Mouse (Mus musculus) monocyte, adult 2 months (primary cell): Measurements from ENCODE around the gene Fam71a.

Experiments
- DNase-seq, 2 experiments: peaks; one replicate each; pipeline ENCODE4 v3.0.0; 2022; ENCODE audit warnings: low spot score in 2 of 2, low read depth in 1 of 2

The Fam71a gene

DNA sequence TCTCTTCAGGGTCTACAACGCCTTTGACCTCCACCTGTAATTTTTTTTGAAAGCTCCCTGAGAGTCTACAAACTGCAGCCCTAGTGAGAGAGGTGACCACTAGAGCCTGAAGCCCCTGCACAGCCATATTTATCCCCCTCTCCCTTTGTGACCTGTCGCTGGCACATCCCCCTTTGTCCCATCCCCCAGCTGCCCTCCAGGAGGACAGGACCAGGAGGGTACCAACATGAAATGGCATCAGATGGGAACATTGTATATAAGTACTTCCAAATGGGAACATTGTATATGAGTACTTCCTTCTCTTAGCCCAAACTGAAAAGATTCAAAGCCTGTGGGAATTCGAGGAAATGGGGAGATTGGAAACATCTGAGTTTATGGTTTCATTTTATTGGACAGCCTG, at the start of gene Fam71a:
Gene Fam71a (minus strand): TSS at position 101 of the 400 bp plus-strand sequence.
- no peak for DNase-seq

DNA sequence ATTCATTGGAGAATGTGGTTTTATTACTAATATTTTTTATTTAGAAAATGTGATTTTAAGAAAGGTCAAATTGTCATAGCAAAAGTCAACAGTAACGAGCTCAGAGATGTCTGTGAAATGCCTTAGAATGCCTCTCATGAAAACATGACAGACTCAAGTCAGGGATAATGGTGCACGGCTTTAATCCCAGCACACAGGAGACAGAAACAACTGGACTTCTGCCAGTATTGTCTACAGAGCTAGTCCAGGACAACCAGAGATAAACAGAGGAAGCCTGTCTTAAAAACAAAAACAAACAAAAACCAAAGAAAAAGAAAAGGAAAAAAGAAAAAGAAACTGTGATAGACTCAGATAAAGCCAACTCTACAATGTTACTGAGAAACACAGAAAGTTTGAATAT, 46.5 kb upstream of the Fam71a start:
- DNase-seq: no peak

DNA sequence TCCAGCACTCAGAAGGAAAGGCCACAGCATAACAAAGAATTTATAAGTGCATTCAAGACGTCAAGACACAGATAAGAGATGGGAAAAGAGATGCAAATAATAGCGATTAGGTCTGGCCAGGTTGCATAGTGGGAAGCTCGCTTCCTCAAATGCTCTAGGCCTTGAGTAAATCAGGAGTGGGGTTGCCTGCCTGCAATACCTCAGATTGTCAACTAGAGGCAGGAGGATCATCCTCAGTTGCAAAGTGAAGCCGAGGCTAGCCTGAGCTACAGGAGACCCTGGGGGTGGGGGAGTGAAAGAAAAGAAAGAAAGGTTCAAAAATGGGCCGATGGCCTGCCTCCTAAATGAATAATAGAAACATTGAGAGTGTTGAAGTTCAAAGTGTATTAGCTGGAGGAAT, 41.2 kb upstream of the Fam71a start:
- no peak for DNase-seq

- DNase-seq: no peak
These were observed 40.3 kb upstream of the Fam71a start for GRCm38 (mm10) chr1:191204876-191205275.

DNA sequence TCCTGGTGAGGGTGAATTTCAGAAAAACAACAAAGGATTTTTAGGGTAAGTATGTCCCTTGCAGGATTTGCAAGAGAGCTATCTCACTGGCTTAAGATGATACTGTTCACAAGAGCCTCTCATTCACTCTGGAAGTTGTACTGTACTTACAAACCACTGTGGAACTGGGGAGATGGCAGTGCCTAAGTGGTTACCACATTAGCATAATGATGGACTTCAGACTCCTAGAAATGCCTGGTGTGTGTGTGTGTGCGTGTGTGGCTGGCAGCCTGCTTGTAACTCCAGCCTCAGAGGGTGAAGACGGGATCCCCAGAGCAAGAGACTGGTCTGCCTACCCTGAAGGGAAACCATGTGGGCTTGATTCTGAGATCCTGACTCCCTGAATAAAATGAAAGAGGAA, 38.9 kb upstream of the Fam71a start:
- no peak for DNase-seq

DNA sequence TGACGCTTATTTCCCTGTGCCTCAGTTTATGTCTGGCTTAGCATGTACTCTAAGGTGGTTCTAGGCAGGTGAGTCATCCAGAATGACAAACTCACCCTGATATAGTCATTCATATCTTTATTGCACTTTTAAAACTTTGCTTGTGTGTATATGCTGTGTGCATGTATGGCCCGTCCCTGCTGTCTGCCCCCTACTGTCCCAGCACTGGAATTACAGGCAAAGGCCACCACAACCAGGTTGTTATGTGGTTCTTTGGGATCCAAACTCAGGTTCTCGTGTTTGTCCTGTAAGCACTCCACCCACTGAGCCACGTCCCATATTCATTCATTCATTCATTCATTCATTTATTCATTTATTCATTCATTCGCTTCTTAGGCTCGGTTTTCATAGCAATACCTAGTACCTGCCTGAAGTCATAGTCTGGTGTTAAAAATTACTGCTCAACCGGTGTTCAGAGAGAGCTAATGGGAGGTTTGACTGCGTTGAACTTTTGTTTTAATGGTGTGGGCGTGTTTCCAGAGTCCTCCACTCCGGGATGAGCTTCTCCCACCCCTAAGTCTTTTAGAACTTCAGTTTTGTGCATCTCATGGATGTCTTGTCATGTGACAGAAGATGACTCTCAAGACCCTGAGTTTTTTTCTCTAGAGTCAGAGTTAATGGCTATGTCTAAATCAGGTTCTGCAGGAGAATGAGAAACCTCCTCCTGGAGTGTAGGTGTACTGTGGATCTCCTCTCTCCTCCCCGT, 37.8 kb upstream of the Fam71a start:
- no peak for DNase-seq

DNA sequence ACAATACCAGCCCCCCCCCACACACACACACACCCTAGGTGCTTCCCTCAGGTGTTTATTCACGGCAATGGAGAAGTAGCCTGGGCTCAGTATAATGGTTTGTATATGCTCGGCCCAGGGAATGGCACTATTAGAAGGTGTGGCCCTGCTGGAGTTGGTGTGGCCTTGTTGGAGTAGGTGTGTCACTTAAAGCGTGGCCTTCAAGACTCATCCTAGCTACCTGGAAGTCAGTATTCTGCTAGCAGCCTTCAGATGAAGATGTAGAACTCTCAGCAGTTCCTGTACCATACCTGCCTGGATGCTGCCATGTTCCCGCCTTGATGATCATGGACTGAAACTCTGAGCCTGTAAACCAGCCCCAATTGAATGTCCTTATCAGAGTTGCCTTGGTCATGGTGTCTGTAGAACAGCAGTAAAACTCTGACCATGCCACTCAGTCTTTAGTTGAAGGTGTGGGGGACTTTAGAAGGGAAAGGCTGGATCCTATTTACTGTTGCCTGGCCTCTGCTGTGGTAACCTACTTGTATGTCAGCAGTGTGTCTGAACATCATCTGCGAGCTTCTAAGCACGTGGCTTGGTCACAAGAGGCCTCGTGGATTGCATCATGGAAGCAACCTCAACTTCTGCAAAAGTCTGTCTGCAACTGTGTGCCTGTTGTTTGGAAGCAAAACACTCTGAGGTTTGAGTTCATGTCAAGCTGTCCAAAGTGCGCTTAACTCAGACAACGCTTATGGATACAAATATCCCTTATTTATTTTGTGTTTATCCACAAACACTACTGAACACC, 36.4 kb upstream of the Fam71a start:
- peak; percentile 86 to 91 for DNase-seq

DNA sequence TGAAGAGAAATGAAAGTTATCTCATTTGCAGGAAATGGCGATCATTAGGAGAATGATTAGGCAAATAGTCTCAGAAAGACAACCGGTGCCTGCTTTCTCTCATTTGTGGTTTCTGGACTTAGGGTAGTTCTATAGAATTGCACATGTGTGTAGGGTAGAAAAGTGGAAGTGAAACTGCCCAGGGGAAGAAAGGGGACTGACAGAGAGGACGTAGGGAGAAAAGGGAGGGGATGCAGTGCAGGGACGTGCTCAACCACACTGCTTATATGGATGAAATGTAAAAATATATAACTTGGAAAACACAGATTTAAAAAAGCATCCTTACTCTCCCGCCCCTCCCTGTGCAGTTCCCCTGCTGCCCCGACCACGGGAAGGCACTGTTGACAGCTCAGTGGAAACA, 33.3 kb upstream of the Fam71a start:
- DNase-seq: peak; percentile 67 to 79

- DNase-seq: no peak
These were observed 31.4 kb upstream of the Fam71a start for GRCm38 (mm10) chr1:191196016-191196415.

DNA sequence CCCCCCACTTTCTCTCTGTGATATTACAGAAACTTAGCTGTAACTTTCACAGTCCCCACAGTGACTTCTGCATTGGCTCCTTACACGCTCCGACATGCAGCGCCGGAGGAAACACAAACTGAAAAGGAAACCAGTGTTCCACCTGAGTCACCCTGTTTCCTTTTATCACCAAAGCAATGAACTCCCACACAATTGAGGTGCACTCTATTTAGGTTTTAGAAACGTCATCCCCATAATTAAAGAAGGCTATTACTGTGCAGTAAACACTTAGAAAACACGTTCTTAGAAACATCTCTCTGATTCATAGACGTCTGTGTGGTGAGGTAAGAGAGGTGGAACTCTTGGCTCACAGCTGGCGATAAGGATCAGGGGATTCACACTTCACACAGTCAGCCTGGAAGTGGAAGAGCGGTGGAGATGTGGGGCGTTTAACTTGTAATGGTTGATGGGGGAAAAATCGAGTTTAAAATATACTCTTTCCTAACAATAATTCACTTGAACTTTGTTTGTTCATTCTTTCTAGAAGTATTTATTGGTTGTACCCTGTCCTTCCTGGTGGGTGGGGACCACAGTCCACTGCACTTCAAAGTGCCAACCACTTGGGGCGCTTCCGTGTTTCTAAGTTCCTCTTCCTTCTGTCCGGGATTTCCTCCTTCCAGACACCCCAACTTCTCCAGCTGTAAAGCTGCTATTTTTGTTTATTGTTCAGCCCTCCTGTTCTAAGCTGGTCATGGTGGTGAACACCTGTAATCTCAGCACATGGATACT, 29.2 kb upstream of the Fam71a start:
- DNase-seq: no peak

- DNase-seq: no peak
These were observed 28.1 kb upstream of the Fam71a start for GRCm38 (mm10) chr1:191192751-191193150.

DNA sequence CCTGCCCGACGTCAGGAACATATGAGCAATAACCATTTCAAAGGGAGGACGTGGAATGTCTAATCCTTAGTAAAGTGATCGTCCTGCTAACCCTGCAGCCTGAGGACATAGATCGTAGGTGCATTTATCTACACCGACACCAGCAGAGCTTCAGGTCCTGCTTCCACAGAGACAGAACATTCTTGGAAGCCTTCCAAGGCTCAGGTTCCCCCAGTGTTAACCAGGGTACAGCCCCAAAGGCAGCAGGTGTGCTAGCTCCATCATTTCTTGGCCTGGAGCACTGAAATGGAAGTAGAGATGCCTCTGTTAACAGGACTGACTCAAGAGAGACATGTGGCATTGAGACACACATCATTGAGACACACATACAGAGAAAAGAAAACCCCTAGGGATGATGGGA, 27.6 kb upstream of the Fam71a start:
- DNase-seq: no peak

DNA sequence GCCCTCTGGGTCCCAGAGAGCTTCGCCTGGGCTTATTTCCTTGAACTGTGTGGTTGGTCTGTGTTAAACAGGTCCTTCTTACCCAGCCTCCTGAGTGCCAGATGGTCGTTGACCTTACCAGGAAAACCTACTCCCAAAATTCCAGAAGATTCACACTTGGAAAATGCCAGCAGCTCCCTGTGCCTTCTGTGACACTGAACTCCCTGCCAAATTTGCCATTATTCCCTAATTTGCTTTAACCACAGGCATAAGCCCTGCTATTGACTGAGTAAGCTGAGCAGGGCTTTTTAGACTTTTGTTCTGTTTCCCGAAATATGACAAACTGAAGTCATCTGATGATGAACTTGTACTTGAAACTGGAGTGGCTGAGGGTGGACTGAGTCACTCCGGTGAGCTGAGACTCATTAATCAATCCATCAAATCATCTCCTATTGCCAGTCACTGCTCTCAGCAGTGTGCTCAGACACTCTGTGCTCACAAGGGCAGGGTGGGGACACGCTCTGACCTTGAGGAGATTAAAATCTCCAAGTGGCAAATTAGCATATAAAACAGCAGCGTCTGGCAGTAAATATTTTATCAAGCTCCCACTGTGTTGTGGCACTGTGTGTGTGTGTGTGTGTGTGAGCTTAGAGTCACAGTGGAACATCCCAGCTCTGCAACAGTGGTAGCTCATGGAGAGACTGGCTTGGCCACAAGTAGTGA, 25.2 kb upstream of the Fam71a start:
- DNase-seq: no peak

DNA sequence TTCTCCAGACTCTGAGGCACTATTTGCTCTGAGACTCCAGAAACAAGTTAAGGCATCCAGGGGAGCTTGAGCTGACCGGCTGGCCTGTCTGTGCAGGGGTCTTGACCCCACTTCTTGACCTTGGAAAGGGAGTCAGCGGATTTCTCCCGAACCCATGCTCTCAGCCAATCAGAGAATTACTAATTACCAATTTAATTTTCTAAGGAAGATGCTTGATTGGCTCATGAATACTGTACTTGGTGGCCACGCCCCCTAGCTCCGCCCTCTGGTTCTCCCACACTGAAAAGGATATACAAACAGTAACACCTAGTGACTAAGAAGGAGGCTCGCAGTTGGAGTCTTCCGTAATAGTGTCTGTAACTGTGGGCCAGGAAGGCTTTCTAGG, 21.8 kb upstream of the Fam71a start:
- peak in 1 of 2 experiments; percentile 22 for DNase-seq

DNA sequence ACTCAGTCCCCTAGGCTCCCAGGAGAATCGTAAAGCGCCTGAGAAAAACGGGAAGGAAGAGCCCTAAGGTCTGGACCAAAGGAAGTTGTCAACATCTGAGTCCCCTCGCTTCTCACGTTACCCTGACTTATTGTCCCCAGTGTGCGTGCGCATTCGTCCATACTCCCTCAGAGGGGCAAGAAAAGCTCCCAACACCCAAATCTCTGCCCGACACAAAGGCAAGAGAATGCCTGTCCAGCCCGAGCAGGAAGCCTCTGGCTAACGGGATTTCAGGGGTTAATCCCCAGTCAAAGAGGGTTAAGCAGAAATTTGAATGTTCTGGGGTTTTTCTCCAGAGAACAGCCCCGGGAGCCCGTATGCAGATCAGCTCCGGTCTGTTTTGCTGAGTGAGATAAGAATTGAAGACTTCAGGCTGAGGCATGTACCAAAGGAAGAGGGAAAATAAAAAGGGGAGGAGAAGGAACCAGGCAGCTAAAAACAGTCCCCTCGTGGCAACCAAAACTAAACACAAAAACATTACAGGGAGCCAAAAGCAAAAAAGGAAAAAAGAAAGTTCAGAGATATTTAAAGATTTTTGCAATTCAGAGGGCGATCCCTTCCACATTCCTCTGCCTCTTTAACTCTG, 21.3 kb upstream of the Fam71a start:
- peak in 1 of 2 experiments; percentile 30 for DNase-seq

DNA sequence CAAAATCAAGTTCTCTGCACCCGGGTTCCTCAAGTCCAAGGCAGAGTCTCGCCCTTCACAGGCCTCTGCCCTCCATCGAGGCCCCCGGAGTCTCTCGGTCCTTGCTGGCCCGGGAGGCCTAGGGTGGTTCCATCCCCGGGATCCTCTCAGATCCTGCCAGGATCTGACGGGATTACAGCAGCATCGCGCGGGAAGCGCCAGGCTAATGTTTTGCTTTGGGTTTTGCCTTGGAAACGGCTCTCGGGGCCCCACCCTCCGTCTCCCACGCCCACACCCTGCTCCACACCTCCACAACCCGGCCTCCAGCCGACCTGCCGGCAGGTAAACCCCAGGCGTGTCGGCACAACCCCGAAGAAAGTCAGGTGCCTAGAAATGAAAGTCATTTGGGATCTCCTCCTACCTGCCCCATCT, 20.2 kb upstream of the Fam71a start:
- DNase-seq: peak in 1 of 2 experiments; percentile 32

DNA sequence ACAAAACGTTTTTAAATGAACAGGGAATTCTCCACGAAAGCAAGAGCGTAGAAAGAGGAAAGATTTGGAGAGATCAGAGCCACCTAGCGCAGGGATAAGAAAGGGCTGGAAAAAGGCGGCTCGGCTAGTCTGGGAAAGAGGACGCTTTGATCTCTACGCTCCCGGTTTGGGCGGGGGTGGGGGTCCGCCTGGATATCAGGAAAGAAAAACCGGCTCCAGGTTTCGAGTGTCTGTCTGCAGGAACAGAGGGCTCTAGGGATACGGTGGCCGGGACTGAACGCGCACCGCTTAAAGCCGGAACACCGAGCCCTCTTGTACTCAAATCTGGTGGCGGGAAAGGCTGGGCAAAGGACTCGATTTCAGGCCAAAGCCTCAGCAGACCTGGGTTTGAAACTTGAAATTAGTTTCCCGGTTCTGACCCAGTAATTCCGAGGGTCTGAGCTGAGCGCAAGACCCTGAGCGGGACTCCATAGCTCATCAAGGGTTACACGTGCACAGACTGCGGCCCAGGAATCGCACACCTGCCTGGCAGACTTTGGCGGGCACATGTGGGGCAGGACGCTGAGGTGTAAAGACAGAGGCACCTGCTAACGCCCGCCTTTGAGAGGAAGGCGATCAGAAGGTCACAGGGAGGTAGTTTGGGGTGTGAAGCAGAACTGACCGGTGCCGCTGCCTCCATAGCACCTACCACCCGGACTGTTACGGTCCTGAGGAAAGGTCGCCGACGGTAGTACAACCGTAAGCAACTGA, 19.6 kb upstream of the Fam71a start:
- DNase-seq: peak in 1 of 2 experiments; percentile 11

DNA sequence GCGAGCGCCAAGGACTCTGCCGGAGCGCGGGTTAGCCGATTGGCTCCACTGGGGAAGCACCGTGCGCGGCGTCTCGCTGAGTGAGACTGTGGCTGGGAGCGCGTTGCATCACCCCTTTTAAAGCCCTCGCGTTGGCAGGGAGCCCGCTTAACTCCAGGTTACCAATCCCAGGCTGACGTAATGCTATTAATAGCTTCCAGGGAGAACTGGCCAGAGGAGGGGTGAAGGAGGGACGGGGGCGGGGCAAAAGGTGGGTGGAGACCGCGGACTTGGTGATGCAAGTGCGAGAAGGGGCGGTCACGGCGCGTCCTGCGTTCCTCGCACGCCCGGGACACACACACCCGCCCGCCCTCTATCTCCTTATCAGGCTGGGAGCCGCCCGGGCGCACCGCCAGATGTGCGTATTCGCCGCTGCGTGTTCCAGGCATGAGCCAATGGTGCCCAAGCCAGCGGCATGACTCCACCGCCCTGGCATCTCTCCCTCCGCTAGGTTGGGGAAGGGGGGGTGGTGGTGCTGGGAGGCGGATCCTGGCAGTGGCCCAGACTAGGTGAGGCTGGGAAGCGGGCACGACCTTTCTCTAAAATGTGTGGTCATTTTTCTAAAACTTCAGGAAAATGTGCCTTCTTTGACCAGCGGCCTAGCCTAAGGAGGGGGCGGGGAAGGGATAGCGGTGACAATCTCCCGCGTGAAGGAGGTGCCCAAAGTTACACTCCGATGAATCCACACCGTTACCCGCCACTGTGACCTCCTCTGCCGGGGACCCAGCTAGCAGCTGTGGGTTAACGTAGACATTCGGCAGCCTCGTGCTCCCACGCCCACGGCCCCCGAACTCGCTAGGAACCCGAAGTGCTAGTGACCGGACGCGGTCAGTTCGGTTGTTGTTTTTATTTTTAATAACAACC, 18.8 kb upstream of the Fam71a start:
- DNase-seq: peak; percentile 92 to 97
